Mouse (Mus musculus) cerebellum, postnatal 10 days (tissue): ENCODE measurements at regions not wholly inside any gene's neighbourhood (a gene's known extent, or its start where the extent isn't known, plus 50 kb on each side); places are given as distances from the start of the nearest gene placed in this dataset.

Experiments
- DNase-seq, 2 experiments: peaks; one replicate each; pipeline ENCODE4 v3.0.0; 2021; ENCODE audit warnings: mixed read lengths in 2 of 2

DNA sequence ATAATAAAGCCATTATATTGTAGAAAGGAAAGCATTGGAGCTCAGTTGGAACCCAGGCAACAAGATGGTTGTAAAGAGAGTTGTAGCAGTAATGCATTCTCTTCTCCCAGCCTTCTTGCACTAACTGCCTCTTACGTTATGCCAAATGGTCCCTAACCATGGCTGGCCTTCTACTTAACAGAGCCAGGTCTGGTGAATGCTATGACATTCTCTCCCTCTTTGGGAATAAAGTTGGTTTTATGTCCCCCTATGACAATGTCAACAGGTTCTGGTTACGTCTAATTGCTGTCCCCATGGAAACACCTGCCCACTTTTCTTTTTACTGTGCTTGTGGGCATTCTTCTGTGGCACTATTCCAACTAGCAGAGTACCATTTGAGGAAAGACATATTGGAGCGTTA is 126.4 kb upstream of the Npvf start:
- no peak for DNase-seq

DNA sequence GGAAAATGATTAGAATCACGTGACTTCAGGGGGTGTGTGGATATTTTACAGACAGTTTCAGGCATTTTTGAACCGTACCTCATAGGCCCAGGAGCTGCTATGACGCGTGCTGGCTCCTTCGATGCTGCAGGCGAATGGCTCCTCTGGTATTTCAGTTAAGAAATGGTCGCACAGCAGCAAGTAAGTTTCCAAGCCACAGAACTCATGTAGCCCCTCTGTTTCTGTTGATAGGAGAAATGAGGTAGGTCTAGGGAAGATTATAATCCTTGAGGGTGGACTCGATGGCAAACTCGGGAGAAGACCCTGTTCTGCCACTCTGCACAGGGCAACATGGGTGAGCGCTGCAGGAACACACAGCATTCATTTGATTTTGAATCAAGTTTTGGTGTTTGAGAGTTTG is 127.0 kb upstream of the Npvf start:
- no peak for DNase-seq

DNA sequence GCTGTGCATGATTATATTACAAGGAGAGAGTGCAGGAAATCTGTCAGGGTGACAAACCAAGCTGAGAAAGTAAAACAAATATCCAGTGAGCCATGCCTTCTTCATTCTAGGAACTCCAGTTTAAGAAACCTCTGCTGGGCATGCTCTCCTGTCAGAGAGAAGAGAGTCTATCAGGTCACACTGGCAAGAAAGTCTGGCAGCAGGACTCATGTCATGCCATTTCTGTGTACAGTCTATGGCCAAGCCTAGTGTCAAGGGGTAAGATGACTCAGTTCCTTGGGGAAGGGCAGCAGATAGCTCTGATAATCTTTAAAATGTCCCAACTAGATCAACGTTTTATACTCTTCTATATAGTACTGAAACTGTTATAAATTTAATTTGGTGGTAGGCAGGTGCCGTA is 128.0 kb upstream of the Npvf start:
- no peak for DNase-seq

DNA sequence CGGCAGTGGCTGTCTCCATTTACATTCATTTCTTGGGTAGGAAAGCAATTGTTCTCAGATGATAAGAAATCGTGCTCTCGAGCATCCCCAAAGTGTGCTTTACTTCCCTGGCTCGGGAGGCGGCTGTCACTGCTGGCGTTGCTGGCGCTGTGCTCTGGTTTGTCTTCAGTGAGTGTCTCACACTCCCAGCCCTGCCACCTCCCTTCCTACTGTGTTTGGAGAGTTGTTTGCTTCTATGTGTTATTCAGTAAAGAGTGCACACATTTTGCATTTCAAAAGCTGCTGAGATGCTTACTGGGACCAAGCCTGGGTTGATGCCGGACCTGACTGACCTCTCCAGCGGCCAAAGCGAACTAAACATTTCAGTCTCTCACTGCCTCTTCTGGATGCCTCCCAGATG is 129.3 kb upstream of the Npvf start:
- peak; percentile 64 to 74 for DNase-seq

DNA sequence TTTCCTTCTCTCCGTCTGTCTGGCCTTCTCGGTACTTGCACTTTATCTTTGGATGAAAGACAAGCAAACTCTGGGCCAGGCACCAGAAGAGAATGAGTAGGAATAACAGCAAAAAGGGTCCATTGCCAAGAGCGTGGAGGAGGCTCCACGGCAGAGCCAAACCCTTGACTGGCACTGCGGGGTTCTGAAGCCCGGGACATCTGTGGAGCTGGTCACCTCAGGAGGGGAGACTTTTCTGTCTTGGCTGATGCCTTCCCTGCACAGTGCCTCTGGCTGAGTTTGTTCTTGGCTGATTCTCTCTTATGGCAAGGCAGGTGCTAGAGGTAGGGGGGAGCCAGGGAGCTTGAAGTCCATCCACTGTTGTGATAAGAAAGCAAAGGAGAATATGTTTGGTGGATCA is 130.1 kb upstream of the Npvf start:
- DNase-seq, result peak; percentile 75 to 88

DNA sequence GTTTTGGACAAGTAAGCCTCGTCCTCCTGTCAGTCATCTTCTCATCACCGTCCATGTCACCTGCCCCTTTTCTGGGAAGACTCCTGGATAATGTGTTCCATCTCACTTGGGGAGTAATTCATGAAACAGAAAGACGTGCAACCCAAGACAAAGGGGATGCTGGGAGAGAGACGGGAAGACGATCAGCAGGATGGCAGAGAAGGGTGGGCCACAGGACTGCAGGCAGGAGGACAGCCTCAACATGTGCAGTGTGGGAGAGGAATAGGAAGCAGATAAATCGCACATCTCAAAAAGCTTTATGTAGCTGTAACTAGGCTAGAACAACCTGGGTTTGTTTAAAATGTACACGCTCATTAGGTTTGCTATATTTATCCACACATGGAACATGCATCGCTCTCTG is 133.4 kb upstream of the Npvf start:
- DNase-seq, result no peak

DNA sequence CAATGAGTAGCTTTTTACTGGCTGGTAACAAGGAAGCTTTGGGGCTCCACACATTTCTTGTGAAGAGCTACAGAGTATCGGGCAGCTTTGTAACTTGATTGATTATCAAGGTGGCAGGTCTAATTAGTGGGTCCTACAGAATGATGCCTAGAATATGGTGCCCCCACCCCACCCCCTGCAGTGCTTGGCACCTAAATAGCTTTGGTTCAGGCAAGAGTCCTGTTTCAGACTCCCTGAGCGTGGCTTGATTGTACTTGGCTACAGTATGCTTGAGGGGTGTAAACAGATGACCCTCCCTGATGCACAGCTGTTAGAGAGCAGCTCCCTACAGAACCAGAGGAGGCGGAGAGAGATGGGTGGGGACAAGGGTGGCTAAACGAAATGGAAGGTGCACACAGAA is 145.7 kb upstream of the Npvf start:
- DNase-seq, result peak in 1 of 2 experiments; percentile 68

DNA sequence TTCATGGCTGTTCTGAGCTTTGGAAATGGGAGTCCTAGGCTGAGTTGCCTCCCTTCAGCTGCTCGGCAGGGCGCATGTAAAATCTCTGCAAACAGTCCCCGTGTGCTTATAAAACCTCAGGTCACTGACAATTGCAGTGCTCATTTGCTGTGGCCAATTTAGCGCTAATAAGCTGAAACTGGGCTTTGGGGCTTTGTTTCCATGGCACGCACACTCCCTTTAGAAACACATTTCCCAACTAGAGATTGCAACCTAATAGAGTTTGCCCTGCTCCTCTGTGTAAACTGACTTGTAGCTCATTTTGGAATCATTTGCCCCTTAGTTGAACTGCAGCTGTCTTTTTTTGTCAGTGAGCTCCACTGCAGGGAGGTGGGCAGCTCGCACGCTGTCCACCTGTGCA is 148.7 kb upstream of the Npvf start:
- no peak for DNase-seq

DNA sequence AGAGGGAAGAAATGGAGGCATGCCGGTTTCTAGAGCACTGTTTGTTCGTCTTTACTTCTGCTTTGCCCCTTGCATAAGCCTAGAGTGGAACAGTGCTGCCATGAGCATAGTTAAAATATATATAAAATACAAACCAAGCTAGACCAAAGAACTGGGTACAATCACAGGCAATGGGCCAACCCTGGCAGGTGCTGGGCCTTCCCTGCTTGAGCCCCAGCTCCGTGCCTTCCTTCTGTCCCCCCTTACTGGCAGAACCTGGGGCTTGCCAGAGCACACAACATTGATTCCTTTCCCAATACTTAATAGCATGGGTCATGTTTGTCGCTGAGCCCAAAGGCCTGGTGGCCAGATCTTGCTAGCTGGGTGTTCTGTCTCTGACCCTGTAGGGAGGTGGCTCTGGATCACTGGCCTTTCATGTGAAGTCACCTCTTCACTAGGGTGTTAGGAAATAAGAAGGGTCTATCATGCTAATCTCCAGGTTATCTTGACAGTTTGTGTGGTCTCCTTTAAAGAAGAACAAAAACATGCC is 150.3 kb upstream of the Npvf start:
- DNase-seq, result peak; percentile 54 to 68

DNA sequence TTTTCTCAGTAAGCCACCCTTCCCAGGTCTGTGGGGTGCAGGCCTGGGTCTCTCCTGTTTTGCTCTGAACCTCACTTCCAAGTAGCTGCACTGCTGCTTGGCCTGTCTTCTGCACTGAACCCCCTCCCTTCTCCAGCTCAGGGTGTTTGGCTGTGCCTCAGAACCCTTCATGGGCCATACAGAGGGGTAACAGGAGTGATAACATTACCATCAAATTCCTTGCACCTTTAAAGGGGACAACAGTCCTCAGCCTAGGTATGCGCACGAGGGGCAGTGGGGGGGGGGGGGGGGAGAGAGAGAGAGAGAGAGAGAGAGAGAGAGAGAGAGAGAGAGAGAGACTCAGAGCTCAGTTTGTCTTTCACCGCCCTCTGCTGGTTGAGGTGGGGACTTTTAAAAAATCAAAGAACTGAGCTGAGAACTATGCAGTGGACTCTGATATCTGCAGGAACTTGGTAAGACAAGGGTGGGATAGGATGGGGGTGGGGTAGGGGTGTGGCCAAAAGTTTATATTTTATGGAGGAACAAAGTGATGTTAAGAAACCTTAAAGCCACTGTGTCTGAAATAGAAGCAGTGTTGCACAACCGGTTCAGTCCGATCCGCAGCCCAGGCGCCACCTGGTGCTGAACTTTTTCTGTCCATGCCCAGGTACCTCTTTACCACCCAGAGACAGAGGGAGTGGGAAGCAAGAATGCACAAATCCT is 152.3 kb upstream of the Npvf start:
- DNase-seq, result peak; percentile 82 to 85

DNA sequence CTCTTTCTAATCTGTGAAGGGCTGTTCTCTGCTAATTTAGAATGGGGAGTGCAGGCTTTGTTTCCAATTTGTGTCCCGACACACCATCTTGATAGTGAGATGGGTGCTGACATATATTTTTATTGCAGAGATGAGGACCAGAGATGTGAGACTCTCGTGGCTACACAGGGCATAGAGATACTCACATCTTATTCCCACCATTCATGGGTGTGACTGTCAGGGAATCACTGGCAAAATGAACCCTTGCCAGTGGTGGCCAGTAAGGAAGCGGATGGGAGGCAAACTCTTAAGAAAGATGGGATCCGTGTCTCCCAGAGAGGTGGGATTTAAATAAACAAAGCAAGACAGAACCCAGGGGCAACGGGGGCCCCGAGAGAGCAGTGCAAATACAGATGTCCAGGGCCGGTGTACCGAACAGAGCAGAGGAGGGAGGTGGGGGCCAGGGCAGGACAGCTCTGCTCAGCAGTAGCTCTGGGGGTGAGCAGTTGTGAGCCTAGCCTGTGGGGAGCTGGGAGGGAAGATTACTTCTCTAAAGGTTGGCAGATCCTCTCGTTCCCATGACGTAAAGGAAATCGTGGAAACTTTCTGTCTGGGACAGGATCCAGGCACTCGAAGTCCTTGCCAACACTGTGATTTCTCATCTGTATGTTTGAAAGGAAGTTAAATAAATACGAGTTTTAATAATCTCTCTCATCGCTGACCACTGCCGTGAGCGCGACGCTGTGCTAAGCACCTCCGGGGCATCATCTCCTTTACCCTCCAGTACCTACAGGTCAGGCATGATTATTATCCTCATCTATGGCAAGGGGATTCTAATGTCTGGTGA is 153.2 kb upstream of the Npvf start:
- DNase-seq, result peak; percentile 32 to 54

DNA sequence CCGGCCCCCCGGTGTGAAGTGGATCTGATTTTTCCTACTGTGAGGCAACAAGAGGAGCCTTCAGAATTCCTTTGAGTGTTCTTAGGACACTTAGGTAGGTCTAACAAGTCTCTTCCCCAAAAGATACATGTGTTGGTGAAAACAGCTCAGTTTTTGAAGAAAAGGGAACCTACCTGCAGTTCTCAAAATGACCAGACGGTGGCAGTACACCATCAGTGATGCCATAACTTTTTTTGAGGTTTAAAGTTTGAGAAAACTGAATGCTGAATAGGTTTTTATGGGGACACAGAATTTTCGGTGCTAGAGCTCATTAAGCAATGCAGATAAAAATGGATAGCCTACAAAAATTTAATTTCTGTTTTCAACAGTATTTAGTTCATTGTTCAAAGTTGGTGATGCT is 153.9 kb upstream of the Npvf start:
- peak; percentile 88 to 94 for DNase-seq

DNA sequence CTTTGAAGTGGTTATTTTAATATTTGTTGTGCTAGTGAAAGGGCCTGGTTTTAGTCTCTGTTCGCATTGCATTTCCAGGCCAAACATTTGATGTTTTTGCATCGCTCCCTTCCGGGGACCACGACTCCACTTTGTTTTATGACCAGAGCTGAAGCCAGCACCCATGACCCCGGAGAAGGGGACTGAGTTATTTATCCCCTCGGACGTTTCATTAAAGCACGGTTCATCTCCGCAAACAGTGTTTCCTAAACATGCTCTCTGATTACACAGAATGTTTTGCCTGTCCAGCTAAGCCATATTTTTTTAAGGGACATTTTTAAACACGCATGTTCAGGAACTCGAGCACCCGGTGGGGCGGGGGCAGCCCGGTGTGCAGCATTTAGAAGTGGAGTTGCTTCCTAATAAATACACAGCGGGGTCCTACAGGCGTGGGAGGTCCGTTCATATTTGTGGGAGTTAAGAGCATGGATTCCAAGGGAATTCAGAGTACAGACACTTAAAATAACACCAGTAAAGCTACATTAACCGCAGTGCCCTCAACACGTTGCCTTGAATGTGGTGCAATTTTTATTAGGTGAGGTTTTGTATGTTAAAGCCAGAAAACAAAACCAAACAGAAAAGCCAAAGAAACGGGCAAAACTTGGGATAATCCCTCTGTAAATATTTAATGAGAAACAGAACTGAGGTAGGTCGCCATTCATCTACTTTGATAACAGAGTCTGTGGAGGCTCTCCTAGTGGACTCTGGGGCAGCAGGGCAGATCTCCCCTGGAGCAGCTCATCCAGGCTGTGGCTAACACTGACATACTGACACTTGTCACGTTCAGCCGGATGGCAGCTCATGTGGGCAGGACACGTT is 154.8 kb upstream of the Npvf start:
- no peak for DNase-seq

DNA sequence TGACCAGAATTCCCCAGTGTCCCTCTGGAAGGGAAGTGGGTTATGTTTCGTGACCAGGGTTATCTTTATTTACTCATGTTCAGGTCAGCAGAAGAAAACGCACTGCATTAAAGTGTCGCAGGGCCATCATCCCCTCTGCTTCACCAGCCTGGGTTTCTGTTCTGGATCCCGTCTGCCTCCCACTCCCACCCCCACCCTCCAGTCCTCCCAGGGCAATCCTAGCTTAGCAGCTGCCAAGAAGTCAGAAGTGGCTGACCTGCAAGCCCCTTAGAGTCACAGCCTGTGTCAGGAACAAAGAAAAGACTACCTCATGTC is 155.4 kb upstream of the Npvf start:
- DNase-seq, result no peak

DNA sequence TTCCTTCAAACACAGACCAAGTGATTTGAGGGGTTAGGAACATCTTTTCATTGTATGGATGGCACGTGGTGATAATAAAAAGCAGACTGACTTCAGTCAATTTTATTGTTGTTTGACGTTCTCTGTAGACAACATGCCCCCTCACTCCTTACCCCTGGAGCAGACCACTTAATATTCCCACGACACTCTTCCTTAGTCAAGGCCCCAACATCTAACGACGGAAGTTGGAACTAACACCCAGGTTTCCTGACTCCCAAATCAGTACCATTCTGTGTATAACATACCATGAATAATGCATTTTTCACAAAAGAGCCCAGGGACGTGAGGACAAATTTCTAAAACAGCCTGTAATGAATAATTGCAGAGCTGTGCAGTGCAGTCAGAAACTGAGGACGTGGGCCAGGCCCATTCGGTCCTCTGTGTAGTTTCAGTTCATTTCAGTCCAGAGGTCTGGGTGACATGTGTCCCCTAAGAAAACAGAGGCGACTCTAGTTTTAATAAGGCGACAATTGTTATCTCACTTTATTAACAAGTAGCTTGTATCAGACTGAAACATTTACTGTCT is 160.8 kb upstream of the Npvf start:
- no peak for DNase-seq

DNA sequence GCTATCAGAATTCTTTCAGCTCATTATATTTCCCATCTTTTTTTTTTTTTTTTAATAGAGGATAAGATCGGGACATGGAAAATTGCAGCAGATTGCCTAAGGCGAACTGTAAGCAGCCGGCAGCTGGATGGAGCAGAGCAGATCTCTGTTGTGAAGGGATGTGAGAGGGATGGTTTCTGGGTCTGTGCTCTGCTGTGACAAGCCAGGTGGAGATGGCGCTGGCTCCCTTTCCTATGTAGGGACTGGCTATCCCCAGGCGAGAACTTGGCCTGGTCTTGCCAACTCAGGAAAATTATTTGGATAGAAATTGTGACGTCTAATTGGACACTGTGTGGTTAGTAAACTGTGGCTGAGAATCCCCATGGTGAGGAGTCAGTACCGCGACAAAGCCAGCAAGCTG is 161.3 kb upstream of the Npvf start:
- peak; percentile 63 to 72 for DNase-seq

DNA sequence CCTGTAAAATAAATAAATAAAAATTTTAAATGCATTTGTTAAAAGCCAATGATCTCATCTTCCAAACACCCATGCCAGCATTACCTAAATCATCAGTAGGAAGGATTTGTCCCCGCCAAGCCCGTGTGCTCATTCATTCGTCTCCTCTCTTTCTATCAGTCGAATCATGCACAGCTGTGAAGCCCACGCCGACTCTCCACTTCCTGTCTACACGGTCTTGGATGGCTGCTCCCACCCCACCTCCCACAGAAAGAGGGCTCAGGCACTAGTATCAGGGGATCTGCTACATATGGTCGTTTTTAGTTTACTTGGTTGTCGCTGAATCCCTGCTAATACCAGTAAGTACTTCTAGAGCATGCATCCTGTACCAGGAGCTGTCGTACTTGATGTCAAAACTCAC is 163.2 kb upstream of the Npvf start:
- no peak for DNase-seq

DNA sequence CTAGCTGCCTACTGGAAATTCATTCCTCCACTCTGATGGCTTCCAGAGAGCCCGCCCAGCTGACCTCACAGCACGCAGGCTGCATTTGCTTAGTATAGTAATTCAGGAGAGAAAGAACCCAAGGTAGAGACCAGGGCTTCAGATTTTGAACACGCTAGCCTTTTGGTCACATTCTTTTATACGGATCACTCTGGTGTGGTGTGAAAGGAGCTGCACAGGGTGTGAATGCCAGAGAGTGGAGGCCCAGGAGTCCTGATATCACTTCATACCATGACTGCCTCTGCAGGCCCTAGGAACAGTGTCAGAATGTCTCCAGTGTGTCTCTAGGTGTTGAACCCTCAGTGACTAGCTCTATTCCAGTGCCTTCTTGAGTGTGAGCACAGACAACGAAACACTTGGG is 164.2 kb upstream of the Npvf start:
- no peak for DNase-seq

DNA sequence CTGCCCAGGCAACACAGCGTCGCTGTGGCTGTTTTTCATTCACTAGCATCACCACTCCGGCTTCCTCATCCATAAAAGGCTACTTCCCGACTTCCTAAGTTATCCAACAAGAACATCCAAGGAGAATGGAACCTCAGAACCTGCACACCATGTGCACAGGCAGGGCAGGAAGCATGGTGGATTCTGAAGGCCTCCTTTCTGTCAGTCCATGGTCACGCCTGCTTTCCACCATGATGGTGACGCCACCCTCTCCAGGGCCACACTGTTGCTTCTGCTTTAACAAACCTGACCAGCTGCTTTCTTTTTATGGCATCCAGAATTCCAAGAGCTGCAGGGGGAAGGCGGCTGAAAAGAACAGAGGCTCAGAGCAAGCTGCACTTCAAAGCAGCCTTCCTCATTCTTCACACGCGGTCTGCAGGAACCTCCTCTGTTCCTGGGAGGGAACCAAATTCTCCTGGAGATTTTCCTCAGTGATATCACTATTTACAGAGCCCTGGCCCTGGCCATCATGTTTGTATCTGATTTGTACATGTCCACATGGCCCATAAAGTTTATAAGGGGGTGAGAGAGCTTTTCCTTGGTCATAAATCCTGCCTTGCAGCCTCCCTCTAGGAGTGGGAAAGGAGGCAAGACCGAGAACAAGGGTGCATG is 164.8 kb upstream of the Npvf start:
- DNase-seq, result no peak

DNA sequence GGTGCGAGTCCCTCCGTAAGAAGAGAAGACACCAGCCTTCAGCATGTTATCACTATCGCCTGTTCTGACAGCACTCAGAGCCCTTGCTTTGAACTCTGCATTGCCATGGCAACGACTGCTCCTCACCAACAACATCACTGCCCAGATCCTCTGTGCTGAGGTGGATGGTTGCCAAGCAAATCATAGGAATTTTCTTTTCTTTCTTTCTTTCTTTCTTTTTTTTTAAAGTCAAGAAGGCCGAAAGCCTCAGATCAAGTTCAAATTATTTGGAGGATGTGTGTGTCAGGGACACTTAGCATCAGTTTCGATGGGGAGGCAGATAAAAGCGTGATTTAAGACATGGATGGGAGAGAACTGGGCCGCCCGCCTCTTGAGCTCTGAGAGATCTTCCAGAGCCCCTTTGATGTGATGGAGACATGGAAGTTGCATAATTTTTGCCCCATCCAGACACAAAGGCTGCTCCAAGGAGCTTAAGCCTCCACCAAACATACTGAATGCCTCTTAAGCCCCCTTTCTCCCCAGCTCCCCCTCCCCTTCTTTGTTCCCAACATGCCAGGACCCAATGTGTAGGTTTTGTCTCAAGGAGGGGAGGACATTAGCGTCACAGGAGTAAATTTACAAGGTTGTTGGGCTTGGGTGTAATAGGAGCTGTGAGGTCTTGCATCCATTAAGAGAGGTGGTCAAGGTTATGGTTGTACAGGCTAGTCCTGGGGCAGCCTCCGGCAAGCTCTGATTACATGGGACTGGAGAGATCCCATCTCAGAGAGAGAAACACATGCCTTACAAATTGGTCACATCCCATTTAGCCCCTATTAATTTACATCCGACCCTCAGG is 167.4 kb upstream of the Npvf start:
- peak; percentile 55 to 64 for DNase-seq
